8 mouse cellular contexts compared by ENCODE assay signal in genomic region chr17:43016371-43017331, GRCm38 (mm10). TPM values are rescaled to one million over a fixed set of nuclear protein-coding genes. Genes with fewer than 3 reads are reported as not detected.
DNase-seq lines count a peak whose midpoint lies in the region; ATAC-seq and TF ChIP-seq lines count a peak whose summit lies in the region.

Gene Tnfrsf21 (plus strand): TSS chr17:43016555.

- in situ Hi-C loops in Patski (cut with MboI; ENCODE audit: low pct_unique_long_range_greater_than_20kb): loop anchor here (5.0 to 10.0 kb wide), 2 partner anchors 211 to 308 kb away; no protein-coding TSS in a partner anchor

- POLR2A ChIA-PET in Patski (lab: Charles Lee): interaction anchor here (0.7 to 2.9 kb wide), 8 partner anchors 14 to 241 kb away, joined by 3 to 8 read pairs (median 4); no protein-coding TSS in a partner anchor

- peak; percentile 86 for ATAC-seq in Patski
- ATAC-seq in lung, embryonic 16.5 days (ENCODE audit: low read depth): peak; percentile 95

- TF ChIP-seq CTCF in Patski (IDR thresholded peaks at IDR 0.05): peak; percentile 96
- TF ChIP-seq CTCF in thymus, adult 2 months (IDR thresholded peaks at IDR 0.05; ENCODE audit: borderline replicate concordance, control insufficient read depth, extremely low read depth, insufficient read depth, low read length, poor library complexity): 0 out of 2 replicates have a peak, but pooled peaks have one; percentile 8

- H3K4me3 ChIP-seq in hindbrain, embryonic 10.5 days: peak within 1 kb of the TSS; percentile 73
- peak within 1 kb of the TSS; percentile 85 for H3K4me3 ChIP-seq in lung, embryonic 16.5 days (ENCODE audit: low read length)
- H3K4me3 ChIP-seq in thymus, adult 2 months (ENCODE audit: control insufficient read depth, insufficient read depth, low read length): peak within 1 kb of the TSS; percentile 49

- H3K9ac ChIP-seq in lung, embryonic 16.5 days (ENCODE audit: low read length): peak within 1 kb of the TSS; percentile 84

- H3K9me3 ChIP-seq in hindbrain, embryonic 10.5 days: no peaks in the 10 kb centered on the region
- no peaks in the 10 kb centered on the region for H3K9me3 ChIP-seq in lung, embryonic 16.5 days (ENCODE audit: control insufficient read depth, low read length)

- H3K4me1 ChIP-seq in hindbrain, embryonic 10.5 days (replicated peaks): peaks cover 9% of the 10 kb centered on the region
- H3K4me1 ChIP-seq in lung, embryonic 16.5 days (replicated peaks; ENCODE audit: control insufficient read depth, insufficient read depth, low read length): peaks cover 5% of the 10 kb centered on the region
- no peaks in the 10 kb centered on the region for H3K4me1 ChIP-seq in thymus, adult 2 months (replicated peaks; ENCODE audit: control insufficient read depth, insufficient read depth, low read length)

- H3K4me2 ChIP-seq in lung, embryonic 16.5 days (ENCODE audit: low read depth, low read length): peak within 1 kb of the TSS; percentile 97

- 0 out of 2 replicates have a peak, but pooled peaks have one; percentile 25 for TF ChIP-seq POLR2A in thymus, adult 2 months (IDR thresholded peaks at IDR 0.05; ENCODE audit: control insufficient read depth, extremely low read depth, insufficient read depth, low read length, poor library complexity)

- peaks cover 18% of the 10 kb centered on the region for H3K36me3 ChIP-seq in hindbrain, embryonic 10.5 days
- H3K36me3 ChIP-seq in lung, embryonic 16.5 days (ENCODE audit: control insufficient read depth, insufficient read depth, low read length): no peaks in the 10 kb centered on the region
- H3K36me3 ChIP-seq in thymus, adult 2 months (ENCODE audit: control insufficient read depth, insufficient read depth, low read length): no peaks in the 10 kb centered on the region

- DNase-seq in Patski (ENCODE audit: low read depth, low spot score): peak; percentile 67
- DNase-seq in cerebellum, postnatal 10 days: peak; percentile 96 to 97
- peak; percentile 90 to 97 for DNase-seq in frontal cortex, adult 2 months (ENCODE audit: extremely low spot score in 1 of 2, low spot score in 1 of 2)
- peak; percentile 94 for DNase-seq in hindbrain, embryonic 10.5 days (ENCODE audit: low spot score)
- peak; percentile 96 for DNase-seq in layer of hippocampus, adult 9-11 months
- DNase-seq in ovary, adult 18-20 months (ENCODE audit: low spot score): peak; percentile 77
- peak; percentile 87 for DNase-seq in thymus, adult 2 months

- H3K27me3 ChIP-seq in Patski: no peaks in the 10 kb centered on the region
- no peaks in the 10 kb centered on the region for H3K27me3 ChIP-seq in hindbrain, embryonic 10.5 days (ENCODE audit: insufficient read depth, poor library complexity, severe bottlenecking)
- H3K27me3 ChIP-seq in lung, embryonic 16.5 days (ENCODE audit: control insufficient read depth, insufficient read depth, low read depth, low read length): no peaks in the 10 kb centered on the region
- no peaks in the 10 kb centered on the region for H3K27me3 ChIP-seq in thymus, adult 2 months (ENCODE audit: control insufficient read depth, insufficient read depth, low read length)

- under 1% methylated on average over 77 of the region's 80 CpGs for WGBS in hindbrain, embryonic 10.5 days
- under 1% methylated on average over 75 of the region's 80 CpGs for WGBS in lung, embryonic 16.5 days
- WGBS in thymus, adult 2 months: under 1% methylated on average over 80 of the region's 80 CpGs

- CTCF ChIA-PET in Patski (lab: Charles Lee): interaction anchor here (0.7 to 6.3 kb wide), 15 partner anchors 13 to 444 kb away, joined by 3 to 41 read pairs (median 4); no protein-coding TSS in a partner anchor

- H3K27ac ChIP-seq in hindbrain, embryonic 10.5 days: peak within 1 kb of the TSS; percentile 96
- peak within 1 kb of the TSS; percentile 81 for H3K27ac ChIP-seq in lung, embryonic 16.5 days (ENCODE audit: low read length)
- H3K27ac ChIP-seq in thymus, adult 2 months (ENCODE audit: control insufficient read depth, insufficient read depth, low read length): no peak within 1 kb of the TSS

RNA-seq across cellular contexts. Expression of gene Tnfrsf21, which starts in this region (rescaled TPM):
- 70.8 TPM for polyA plus RNA-seq in Patski (2021)
- 48.3 and 48.4 TPM in 2 replicates for polyA plus RNA-seq in frontal cortex, adult 2 months (2012; rRNA removed)
- polyA plus RNA-seq in hindbrain, embryonic 10.5 days (2016; fragmentation: Nextera tagmentation; extraction: Ambion mirVana): 28.0 and 31.4 TPM in 2 replicates
- polyA plus RNA-seq in lung, embryonic 16.5 days (2015; fragmentation: Nextera tagmentation; extraction: Ambion mirVana): 40.4 and 45.0 TPM in 2 replicates
- polyA plus RNA-seq in thymus, adult 2 months (2012; rRNA removed): 17.9 and 19.2 TPM in 2 replicates
